Mouse (Mus musculus) testis, adult 2 months (tissue): ENCODE results near the gene Mterf1b.

ENCODE experiments used
- CTCF ChIP-seq: fragments of 200-500 bp; IDR thresholded peaks from 2 replicates; pipeline ENCODE4 v1.5.1; 2012; ENCODE audit warnings: low read depth, mild to moderate bottlenecking, inconsistent platforms, low read length, moderate library complexity; ENCODE audit not compliant: control insufficient read depth, insufficient read depth, insufficient replicate concordance
- POLR2A ChIP-seq: fragments of 200-500 bp; IDR thresholded peaks from 2 replicates; pipeline ENCODE4 v1.6.1; 2012; ENCODE audit warnings: low read depth, mild to moderate bottlenecking, inconsistent platforms, low read length, moderate library complexity; ENCODE audit not compliant: control insufficient read depth

DNA sequence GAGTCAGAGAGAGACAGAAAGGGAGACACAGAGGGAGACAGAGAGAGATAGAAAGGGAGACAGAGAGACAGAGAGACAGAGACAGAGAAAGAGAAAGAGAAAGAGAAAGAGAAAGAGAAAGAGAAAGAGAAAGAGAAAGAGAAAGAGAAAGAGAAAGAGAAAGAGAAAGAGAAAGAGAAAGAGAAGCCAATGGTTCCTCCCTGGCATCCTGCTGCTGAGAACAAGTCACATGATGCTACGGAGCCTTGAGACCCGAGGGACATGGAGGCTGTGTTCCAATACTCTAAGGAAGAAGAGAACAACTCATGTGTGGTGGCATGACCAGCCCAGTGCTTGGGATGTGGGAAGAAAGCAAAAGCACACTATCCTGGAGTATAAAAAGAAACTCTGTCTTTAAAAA is 40.0 kb downstream of the Mterf1b start:
- no peak for TF ChIP-seq POLR2A
- TF ChIP-seq CTCF = no peak
